Mouse (Mus musculus): Measurements from ENCODE around the gene Wbp2nl. TPM values are rescaled to one million over a fixed set of nuclear protein-coding genes. Genes with fewer than 3 reads are reported as not detected.
A peak's percentile ranks its signal among the peaks of the same experiment; 100 is the strongest.

Gene Wbp2nl
- 0.12 TPM in 1 of 2 replicates, not detected in the other for polyA plus RNA-seq (2014; fragmentation: Nextera tagmentation; extraction: Ambion mirVana)

DNA sequence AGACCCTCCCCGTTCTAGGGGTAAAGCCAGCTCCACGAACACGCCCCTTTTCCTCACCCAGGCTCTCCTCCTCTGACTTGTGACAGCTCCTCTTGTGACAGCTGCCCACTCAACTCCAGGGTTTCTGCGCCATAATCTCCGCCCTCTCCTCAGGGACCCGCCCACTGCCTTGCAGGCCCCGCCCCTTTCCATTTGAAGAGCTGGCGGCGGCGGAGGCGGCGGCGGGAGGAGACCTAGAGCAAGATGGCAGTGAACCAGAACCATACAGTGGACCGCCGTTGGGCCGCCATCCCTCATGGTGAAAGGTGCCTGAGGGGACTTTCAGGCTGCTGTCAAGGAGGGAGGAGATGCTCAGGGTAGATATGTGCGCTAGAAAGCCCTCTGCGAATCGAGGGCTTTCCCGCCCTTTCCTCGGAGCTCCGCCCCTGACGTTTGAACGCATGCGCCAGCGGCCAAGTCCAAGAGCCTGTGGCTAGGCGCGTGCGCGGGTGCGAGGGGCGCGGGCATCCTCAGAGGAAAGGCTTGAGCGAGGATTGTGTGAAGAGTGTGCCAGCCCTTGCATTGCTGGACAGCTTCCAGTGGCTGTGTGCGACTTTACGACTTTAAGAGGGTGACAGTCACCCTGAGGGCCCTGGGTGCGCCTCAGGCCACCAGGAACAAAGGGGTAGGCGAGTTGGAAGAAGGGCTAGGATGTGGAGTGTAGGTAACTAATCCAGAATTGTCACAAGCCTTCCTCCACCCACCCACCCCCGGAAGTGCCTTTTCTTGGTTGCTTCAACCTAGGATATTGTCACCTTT, at the start of gene Wbp2nl:
TSS of gene Wbp2nl (plus strand) at position 191 of the 798 bp plus-strand sequence.
- 61% methylated on average over 39 of the region's 39 CpGs for WGBS
- ATAC-seq (ENCODE audit: low FRiP score) (no peak), DNase-seq (ENCODE audit: low spot score) (no peak)
- no peak within 1 kb of the TSS for H3K27ac ChIP-seq (ENCODE audit: low read depth, low read length)
- H3K9me3 ChIP-seq (ENCODE audit: control insufficient read depth, low read length), result no peaks in the 10 kb centered on the region
- no peak within 1 kb of the TSS for H3K4me3 ChIP-seq (ENCODE audit: low read depth, low read length)
- no peaks in the 10 kb centered on the region for H3K36me3 ChIP-seq (ENCODE audit: control insufficient read depth, insufficient read depth, low read length)
- H3K4me1 ChIP-seq (replicated peaks; ENCODE audit: control insufficient read depth, insufficient read depth, low read length), result no peaks in the 10 kb centered on the region
- H3K4me2 ChIP-seq (replicated peaks; ENCODE audit: low read depth, low read length), result no peak within 1 kb of the TSS
- H3K27me3 ChIP-seq (ENCODE audit: control insufficient read depth, insufficient read depth, low read length), result no peaks in the 10 kb centered on the region
- no peak within 1 kb of the TSS for H3K9ac ChIP-seq (ENCODE audit: low read depth, low read length)

DNA sequence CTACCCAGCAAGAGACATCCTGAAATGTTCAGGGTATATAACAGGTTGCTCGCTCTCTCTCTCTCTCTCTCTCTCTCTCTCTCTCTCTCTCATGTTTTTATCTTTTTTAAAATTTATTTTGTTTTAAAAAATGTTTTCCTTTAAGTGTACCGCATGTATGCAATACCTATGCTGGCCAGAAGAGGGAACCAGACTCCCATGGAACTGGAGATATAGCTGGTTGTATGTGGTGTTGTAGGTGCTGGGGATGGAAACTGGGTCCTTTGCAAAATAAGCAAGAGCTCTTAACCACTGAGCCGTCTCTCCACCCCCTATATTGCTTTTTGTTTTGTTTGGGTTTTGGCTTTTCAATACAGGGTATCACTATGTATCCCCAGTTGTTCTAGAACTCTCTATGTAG, 47.2 kb upstream of the Wbp2nl start:
- DNase-seq (ENCODE audit: low spot score), result no peak
- Histone ChIP-seq H3K4me1 (replicated peaks; ENCODE audit: control insufficient read depth, insufficient read depth, low read length) (no peaks in the 10 kb centered on the region; the same call in none of the 2 replicates), H3K4me3 (ENCODE audit: low read depth, low read length) (no peak overlapping the region), H3K9me3 (ENCODE audit: control insufficient read depth, low read length) (no peaks in the 10 kb centered on the region), H3K9ac (ENCODE audit: low read depth, low read length) (no peak overlapping the region), H3K36me3 (ENCODE audit: control insufficient read depth, insufficient read depth, low read length) (no peaks in the 10 kb centered on the region), H3K27ac (ENCODE audit: low read depth, low read length) (no peak overlapping the region), H3K4me2 (replicated peaks; ENCODE audit: low read depth, low read length) (no peak overlapping the region), H3K27me3 (ENCODE audit: control insufficient read depth, insufficient read depth, low read length) (no peaks in the 10 kb centered on the region)
- ATAC-seq (ENCODE audit: low FRiP score), result no peak
- WGBS, result 89% methylated on average over 3 of the region's 3 CpGs

DNA sequence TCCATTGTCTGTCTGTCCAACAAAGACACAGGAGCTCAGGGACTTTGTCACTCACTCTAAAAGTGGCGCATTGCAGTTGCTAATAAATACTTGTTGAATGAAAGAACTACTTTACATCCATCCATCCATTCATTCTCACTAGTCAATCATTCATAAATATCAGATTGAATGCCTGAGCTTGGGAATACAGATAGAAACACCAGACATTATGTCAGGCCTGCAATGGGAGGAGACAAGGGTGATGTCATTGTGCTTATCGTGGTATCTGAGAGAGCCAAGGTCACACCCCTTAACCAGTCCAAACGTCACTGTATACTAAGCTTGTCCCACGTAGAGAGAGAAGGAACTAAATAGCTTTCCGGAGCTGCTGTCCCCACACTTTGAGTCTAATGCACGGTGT, 46.7 kb upstream of the Wbp2nl start, which contains the start of gene 1500009C09Rik:
TSS of gene 1500009C09Rik (plus strand) at position 301 of the 400 bp plus-strand sequence.
- WGBS, result 93% methylated on average over 6 of the region's 6 CpGs
- no peak within 1 kb of the TSS for H3K4me2 ChIP-seq (replicated peaks; ENCODE audit: low read depth, low read length)
- H3K4me1 ChIP-seq (replicated peaks; ENCODE audit: control insufficient read depth, insufficient read depth, low read length), result no peaks in the 10 kb centered on the region; the same call in none of the 2 replicates
- H3K9ac ChIP-seq (ENCODE audit: low read depth, low read length), result no peak within 1 kb of the TSS
- no peaks in the 10 kb centered on the region for H3K9me3 ChIP-seq (ENCODE audit: control insufficient read depth, low read length)
- no peak within 1 kb of the TSS for H3K4me3 ChIP-seq (ENCODE audit: low read depth, low read length)
- ATAC-seq (ENCODE audit: low FRiP score) (no peak), DNase-seq (ENCODE audit: low spot score) (no peak)
- H3K27me3 ChIP-seq (ENCODE audit: control insufficient read depth, insufficient read depth, low read length), result no peaks in the 10 kb centered on the region
- no peak within 1 kb of the TSS for H3K27ac ChIP-seq (ENCODE audit: low read depth, low read length)
- no peaks in the 10 kb centered on the region for H3K36me3 ChIP-seq (ENCODE audit: control insufficient read depth, insufficient read depth, low read length)

DNA sequence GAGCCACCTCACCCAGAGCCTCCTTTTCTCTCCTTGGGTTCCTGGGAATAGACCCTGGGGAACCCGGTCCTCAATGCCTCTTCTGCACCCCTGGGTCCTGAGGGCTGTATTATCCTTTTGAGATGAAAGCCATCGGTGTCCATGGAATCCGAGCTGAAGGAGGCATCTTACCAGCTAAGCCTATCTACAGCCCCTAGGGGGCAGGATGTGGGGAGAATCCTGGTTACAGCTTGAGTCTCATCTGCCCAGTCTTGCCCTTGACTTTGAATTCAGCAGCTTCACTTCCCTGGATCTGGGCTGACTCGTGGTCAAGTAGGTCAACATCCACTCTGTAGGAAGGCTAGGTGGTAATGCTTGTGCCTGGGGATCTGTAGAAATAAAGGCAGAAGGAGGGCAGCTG, 43.5 kb upstream of the Wbp2nl start:
- H3K9ac ChIP-seq (ENCODE audit: low read depth, low read length), result no peak overlapping the region
- ATAC-seq (ENCODE audit: low FRiP score), result no peak
- 40% methylated on average over 4 of the region's 4 CpGs for WGBS

DNA sequence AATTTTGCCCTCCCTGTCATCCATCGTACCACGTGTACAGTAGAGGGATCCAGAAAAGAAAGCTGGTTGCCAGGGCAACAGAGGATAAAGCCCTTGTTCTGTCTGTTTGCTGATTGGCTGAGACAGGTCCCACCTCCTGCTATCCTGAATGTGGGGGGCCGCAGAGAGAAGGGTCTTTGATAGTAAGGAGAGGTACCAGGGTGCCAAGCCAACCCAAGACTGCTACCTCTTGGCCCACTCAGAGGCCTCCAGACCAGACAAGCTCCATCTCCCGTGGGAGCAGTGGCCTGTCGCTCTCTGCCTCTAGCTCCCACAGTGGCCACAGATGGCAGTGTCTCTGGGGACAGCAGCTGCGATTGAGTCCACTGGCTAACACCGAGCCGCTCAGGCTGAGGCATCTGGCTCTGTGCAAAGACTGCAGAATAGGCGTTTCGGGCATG, 42.8 kb upstream of the Wbp2nl start:
- H3K27ac ChIP-seq (ENCODE audit: low read depth, low read length), result peak overlapping the region; percentile 17; the same call in 1 of the 2 replicates
- 8% methylated on average over 10 of the region's 10 CpGs for WGBS
- peak; percentile 84 for ATAC-seq (ENCODE audit: low FRiP score)

More for the DNA sequence above, 43.5 kb upstream of the Wbp2nl start:
- Histone ChIP-seq H3K9me3 (ENCODE audit: control insufficient read depth, low read length) (no peaks in the 10 kb centered on the region), H3K4me2 (replicated peaks; ENCODE audit: low read depth, low read length) (no peak overlapping the region), H3K27me3 (ENCODE audit: control insufficient read depth, insufficient read depth, low read length) (no peaks in the 10 kb centered on the region), H3K36me3 (ENCODE audit: control insufficient read depth, insufficient read depth, low read length) (no peaks in the 10 kb centered on the region), H3K27ac (ENCODE audit: low read depth, low read length) (0 out of 2 replicates have a peak overlapping the region, but pooled peaks have one; percentile 0), H3K4me3 (ENCODE audit: low read depth, low read length) (no peak overlapping the region), H3K4me1 (replicated peaks; ENCODE audit: control insufficient read depth, insufficient read depth, low read length) (no peaks in the 10 kb centered on the region; the same call in none of the 2 replicates)
- peak; percentile 39 for DNase-seq (ENCODE audit: low spot score)

DNA sequence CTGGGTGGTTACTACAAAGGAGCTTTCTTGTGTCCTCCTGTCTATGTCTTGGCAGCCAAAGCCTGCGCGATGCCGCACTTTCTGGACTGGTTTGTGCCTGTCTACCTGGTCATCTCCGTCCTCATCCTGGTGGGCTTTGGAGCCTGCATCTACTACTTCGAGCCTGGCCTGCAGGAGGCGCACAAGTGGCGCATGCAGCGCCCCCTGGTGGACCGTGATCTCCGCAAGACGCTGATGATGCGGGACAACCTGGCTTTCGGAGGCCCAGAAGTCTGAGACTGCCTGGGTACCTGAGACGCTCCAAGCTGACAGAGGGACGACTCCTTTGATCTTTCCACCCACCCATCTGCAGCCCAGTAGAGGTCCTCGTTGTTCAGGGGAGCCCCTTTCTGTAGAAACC, 39.2 kb upstream of the Wbp2nl start:
- H3K4me3 ChIP-seq (ENCODE audit: low read depth, low read length), result no peak overlapping the region
- no peak overlapping the region for H3K27ac ChIP-seq (ENCODE audit: low read depth, low read length)
- peak; percentile 87 for DNase-seq (ENCODE audit: low spot score)
- H3K36me3 ChIP-seq (ENCODE audit: control insufficient read depth, insufficient read depth, low read length), result no peaks in the 10 kb centered on the region
- no peaks in the 10 kb centered on the region for H3K9me3 ChIP-seq (ENCODE audit: control insufficient read depth, low read length)
- no peak for ATAC-seq (ENCODE audit: low FRiP score)
- no peaks in the 10 kb centered on the region for H3K27me3 ChIP-seq (ENCODE audit: control insufficient read depth, insufficient read depth, low read length)
- 11% methylated on average over 16 of the region's 16 CpGs for WGBS
- no peaks in the 10 kb centered on the region; the same call in none of the 2 replicates for H3K4me1 ChIP-seq (replicated peaks; ENCODE audit: control insufficient read depth, insufficient read depth, low read length)
- no peak overlapping the region for H3K9ac ChIP-seq (ENCODE audit: low read depth, low read length)
- H3K4me2 ChIP-seq (replicated peaks; ENCODE audit: low read depth, low read length), result no peak overlapping the region

More for the DNA sequence above, 42.8 kb upstream of the Wbp2nl start:
- H3K4me3 ChIP-seq (ENCODE audit: low read depth, low read length), result peak overlapping the region; percentile 21
- no peaks in the 10 kb centered on the region; the same call in none of the 2 replicates for H3K4me1 ChIP-seq (replicated peaks; ENCODE audit: control insufficient read depth, insufficient read depth, low read length)
- H3K9me3 ChIP-seq (ENCODE audit: control insufficient read depth, low read length), result no peaks in the 10 kb centered on the region
- H3K36me3 ChIP-seq (ENCODE audit: control insufficient read depth, insufficient read depth, low read length), result no peaks in the 10 kb centered on the region
- peak overlapping the region; percentile 33 for H3K4me2 ChIP-seq (replicated peaks; ENCODE audit: low read depth, low read length)
- H3K27me3 ChIP-seq (ENCODE audit: control insufficient read depth, insufficient read depth, low read length), result no peaks in the 10 kb centered on the region
- peak; percentile 76 for DNase-seq (ENCODE audit: low spot score)
- H3K9ac ChIP-seq (ENCODE audit: low read depth, low read length), result peak overlapping the region; percentile 49; the same call in 1 of the 2 replicates

- no peak overlapping the region for H3K4me2 ChIP-seq (replicated peaks; ENCODE audit: low read depth, low read length)
- ATAC-seq (ENCODE audit: low FRiP score), result no peak
- WGBS, result 20% methylated on average over 6 of the region's 6 CpGs
- DNase-seq (ENCODE audit: low spot score), result peak; percentile 84
- no peak overlapping the region for H3K4me3 ChIP-seq (ENCODE audit: low read depth, low read length)
- no peaks in the 10 kb centered on the region for H3K9me3 ChIP-seq (ENCODE audit: control insufficient read depth, low read length)
- H3K9ac ChIP-seq (ENCODE audit: low read depth, low read length), result no peak overlapping the region
- H3K4me1 ChIP-seq (replicated peaks; ENCODE audit: control insufficient read depth, insufficient read depth, low read length), result peaks cover 7% of the 10 kb centered on the region
- no peak overlapping the region for H3K27ac ChIP-seq (ENCODE audit: low read depth, low read length)
- no peaks in the 10 kb centered on the region for H3K36me3 ChIP-seq (ENCODE audit: control insufficient read depth, insufficient read depth, low read length)
- no peaks in the 10 kb centered on the region for H3K27me3 ChIP-seq (ENCODE audit: control insufficient read depth, insufficient read depth, low read length)
These were observed 32.4 kb upstream of the Wbp2nl start for GRCm38 (mm10) chr15:82266356-82266755.

GRCm38 (mm10) chr15:82268185-82268584, 30.6 kb upstream of the Wbp2nl start:
- Histone ChIP-seq H3K4me3 (ENCODE audit: low read depth, low read length) (no peak overlapping the region), H3K4me2 (replicated peaks; ENCODE audit: low read depth, low read length) (no peak overlapping the region), H3K9me3 (ENCODE audit: control insufficient read depth, low read length) (no peaks in the 10 kb centered on the region), H3K27me3 (ENCODE audit: control insufficient read depth, insufficient read depth, low read length) (no peaks in the 10 kb centered on the region), H3K36me3 (ENCODE audit: control insufficient read depth, insufficient read depth, low read length) (no peaks in the 10 kb centered on the region), H3K27ac (ENCODE audit: low read depth, low read length) (peak overlapping the region; percentile 67), H3K9ac (ENCODE audit: low read depth, low read length) (no peak overlapping the region), H3K4me1 (replicated peaks; ENCODE audit: control insufficient read depth, insufficient read depth, low read length) (peaks cover 7% of the 10 kb centered on the region)
- ATAC-seq (ENCODE audit: low FRiP score) (peak; percentile 46; the same call in 1 of the 2 replicates), DNase-seq (ENCODE audit: low spot score) (peak; percentile 79)
- 8% methylated on average over 3 of the region's 3 CpGs for WGBS

Data from hindbrain, embryonic 11.5 days (tissue).